Mouse (Mus musculus) cerebellum, adult 2 months (tissue): ENCODE results near the gene B4galnt2. TPM values are rescaled to one million over a fixed set of nuclear protein-coding genes. Genes with fewer than 3 reads are reported as not detected.
A peak's percentile ranks its signal among the peaks of the same experiment; 100 is the strongest.

Experiments used
- DNase-seq, 2 experiments: peaks; one replicate each; pipeline ENCODE4 v3.0.0; 2021
- H3K27ac ChIP-seq: fragments of 200-500 bp; 2 replicates; pipeline ENCODE4 v1.5.1; 2012; ENCODE audit warnings: low read length, control low read depth, inconsistent platforms; ENCODE audit not compliant: insufficient read depth
- H3K27me3 ChIP-seq: fragments of 200-500 bp; 2 replicates; pipeline ENCODE4 v1.6.1; 2012; ENCODE audit warnings: inconsistent platforms, mild to moderate bottlenecking, low read length, moderate library complexity; ENCODE audit not compliant: control insufficient read depth, insufficient read depth
- H3K4me1 ChIP-seq: fragments of 200-500 bp; 2 replicates; pipeline ENCODE4 v1.6.1; 2011; ENCODE audit warnings: low read length; ENCODE audit not compliant: control insufficient read depth, insufficient read depth
- H3K4me3 ChIP-seq: fragments of 200-500 bp; replicated peaks from 2 replicates; pipeline ENCODE3; 2011; ENCODE audit warnings: mild to moderate bottlenecking, low read depth, low read length, control low read depth; ENCODE audit not compliant: insufficient read depth
- CTCF ChIP-seq: fragments of 200-500 bp; IDR thresholded peaks from 2 replicates; pipeline ENCODE4 v1.5.1; 2011; ENCODE audit warnings: low read depth, mild to moderate bottlenecking, control low read depth, low read length, moderate library complexity, borderline replicate concordance; ENCODE audit not compliant: insufficient read depth
- POLR2A ChIP-seq: fragments of 200-500 bp; IDR thresholded peaks from 2 replicates; pipeline ENCODE4 v1.6.1; 2011; ENCODE audit warnings: low read length, control low read depth, borderline replicate concordance; ENCODE audit not compliant: insufficient read depth
- whole genome bisulfite sequencing: fragments of 180-500 bp; shearing (Covaris S2); methylation state at CpG from one replicate; pipeline ENCODE4 v1.1.7; 2018; 5-methylcytosine and 5-hydroxymethylcytosine counted together
- polyA plus RNA-seq: library from polyadenylated mRNA; depleted of rRNA; stranded (reverse); fragments of >200 nt; gene quantifications from 2 replicates; pipeline ENCODE4 v1.2.3, GENCODE M21; 2012

B4galnt2 gene
- polyA plus RNA-seq, 1 experiment, result not detected

DNA sequence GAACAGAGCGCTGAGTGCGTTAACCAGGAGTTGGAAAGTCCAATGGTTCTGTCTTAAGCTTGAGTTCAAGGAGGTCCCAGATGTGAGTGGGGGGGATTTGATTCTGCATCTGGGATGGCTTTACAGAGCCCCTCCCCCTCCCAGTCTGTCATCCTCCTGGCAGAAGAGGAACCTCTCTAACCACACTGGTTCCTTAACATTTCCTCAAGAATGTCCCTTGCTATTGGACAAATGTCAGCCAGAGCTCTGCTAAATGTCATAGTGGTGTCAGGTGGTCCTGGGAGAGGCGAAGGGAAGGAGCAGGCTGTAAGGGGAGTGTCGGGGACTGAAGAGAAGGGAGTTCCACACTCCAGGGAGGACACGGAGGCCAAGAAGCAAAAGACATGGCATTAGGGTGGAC lies 71.7 kb downstream of the B4galnt2 start:
- DNase-seq, result no peak
- no peaks in the 10 kb centered on the region for H3K27me3 ChIP-seq
- TF ChIP-seq CTCF (no peak), POLR2A (no peak)
- H3K4me1 ChIP-seq, result no peaks in the 10 kb centered on the region
- 77% methylated on average over 5 of the region's 5 CpGs for WGBS
- no peak overlapping the region for H3K27ac ChIP-seq
- no peak overlapping the region for H3K4me3 ChIP-seq

DNA sequence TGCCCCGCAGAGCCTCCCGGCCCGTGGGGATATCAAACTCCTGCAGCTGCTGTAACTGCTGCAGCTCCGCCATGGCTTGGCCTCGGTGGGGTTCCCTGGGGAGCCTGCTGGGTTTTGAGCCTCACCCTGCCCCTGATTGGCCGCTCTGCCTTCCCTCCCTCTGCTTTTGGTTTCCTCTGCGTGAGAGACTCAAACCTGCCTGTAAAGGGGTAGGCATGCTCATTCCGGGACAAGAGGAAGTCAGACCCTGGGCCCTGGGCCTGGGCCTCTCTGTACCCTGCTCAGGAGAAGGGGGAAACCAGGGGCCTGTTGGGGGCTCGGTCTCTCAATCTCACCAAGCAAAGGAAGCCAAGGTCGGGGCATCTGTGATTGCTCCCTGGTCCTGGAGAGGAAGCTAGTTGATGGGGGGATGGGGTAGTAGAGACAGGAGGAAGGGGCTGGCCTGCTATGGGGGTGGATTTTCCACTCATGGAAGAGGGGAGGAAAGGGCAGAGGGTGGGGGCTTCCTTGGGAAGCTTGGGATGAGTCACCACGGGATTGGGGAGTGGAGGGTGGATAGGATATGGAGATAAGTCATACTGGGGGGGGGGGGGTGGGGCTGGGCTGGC lies 72.5 kb downstream of the B4galnt2 start, which contains the start of gene Abi3:
Gene Abi3, minus strand, starts transcription at position 403 of the 608 bp plus-strand sequence.
- H3K4me3 ChIP-seq, result no peak within 1 kb of the TSS
- no peak for DNase-seq
- 13% methylated on average over 11 of the region's 11 CpGs for WGBS
- H3K27me3 ChIP-seq, result no peaks in the 10 kb centered on the region
- TF ChIP-seq POLR2A (no peak), CTCF (no peak)
- H3K4me1 ChIP-seq, result peaks cover 4% of the 10 kb centered on the region
- no peak within 1 kb of the TSS for H3K27ac ChIP-seq

DNA sequence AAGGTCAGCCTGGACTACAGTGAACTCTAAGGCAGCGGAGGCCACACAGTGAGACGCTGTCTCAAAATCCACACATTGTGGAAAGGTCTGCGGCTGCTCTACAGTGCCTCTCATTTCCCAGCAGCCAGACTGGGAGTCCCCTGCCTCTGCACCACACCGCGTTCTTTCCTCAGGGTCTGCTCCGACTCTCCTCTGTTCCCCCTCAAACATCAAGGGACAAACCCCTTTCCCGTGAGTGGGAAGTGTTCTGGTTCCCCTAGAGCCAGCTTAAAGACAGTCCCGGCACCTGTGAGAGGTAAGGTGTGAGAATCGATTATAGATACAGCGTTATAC lies 73.2 kb downstream of the B4galnt2 start:
- Histone ChIP-seq H3K27me3 (no peaks in the 10 kb centered on the region), H3K4me1 (peaks cover 11% of the 10 kb centered on the region), H3K4me3 (no peak overlapping the region), H3K27ac (no peak overlapping the region)
- WGBS, result 71% methylated on average over 10 of the region's 10 CpGs
- TF ChIP-seq CTCF, result no peak
- no peak for TF ChIP-seq POLR2A
- DNase-seq, result no peak

DNA sequence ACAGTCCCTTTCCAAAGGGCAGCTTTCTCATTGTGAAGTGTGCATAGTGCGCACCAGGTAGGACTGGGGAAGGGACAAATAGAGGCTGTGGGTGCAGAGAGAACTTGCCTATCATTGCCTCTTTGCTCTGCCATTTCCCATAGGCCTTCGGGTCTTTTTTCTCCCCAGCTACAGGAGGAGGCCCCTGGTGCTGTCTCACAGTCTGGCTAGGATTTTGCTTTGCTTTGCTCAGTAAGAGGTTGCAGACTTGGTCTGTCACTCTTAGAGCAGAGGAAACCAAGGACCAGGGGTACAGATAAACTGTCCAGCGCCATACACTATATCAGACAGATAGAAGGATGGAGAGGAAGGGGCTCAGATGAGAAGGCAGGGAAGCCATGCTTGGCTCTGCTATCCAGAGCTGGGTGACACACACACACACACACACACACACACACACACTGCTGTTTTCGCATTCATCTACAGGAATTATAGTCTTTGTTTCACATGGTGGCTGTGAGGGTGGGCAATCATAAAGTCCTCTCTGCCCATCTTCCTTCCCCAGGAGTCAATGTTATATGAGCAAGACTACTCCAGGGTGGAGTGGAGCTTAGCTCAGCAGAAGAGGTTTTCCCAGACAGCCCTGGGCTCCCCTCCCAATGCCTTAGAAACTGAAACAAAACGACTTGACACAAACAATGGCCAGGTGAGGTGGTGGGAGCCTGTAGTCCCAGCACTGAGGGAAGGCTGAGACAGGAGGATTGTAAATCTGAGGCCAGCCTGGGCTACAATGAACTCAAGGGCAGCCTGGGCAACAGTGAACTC lies 73.8 kb downstream of the B4galnt2 start:
- Histone ChIP-seq H3K4me3 (no peak overlapping the region), H3K27ac (no peak overlapping the region), H3K27me3 (no peaks in the 10 kb centered on the region), H3K4me1 (peaks cover 16% of the 10 kb centered on the region)
- DNase-seq, result no peak
- WGBS, result 80% methylated on average over 5 of the region's 5 CpGs
- TF ChIP-seq CTCF, result no peak

DNA sequence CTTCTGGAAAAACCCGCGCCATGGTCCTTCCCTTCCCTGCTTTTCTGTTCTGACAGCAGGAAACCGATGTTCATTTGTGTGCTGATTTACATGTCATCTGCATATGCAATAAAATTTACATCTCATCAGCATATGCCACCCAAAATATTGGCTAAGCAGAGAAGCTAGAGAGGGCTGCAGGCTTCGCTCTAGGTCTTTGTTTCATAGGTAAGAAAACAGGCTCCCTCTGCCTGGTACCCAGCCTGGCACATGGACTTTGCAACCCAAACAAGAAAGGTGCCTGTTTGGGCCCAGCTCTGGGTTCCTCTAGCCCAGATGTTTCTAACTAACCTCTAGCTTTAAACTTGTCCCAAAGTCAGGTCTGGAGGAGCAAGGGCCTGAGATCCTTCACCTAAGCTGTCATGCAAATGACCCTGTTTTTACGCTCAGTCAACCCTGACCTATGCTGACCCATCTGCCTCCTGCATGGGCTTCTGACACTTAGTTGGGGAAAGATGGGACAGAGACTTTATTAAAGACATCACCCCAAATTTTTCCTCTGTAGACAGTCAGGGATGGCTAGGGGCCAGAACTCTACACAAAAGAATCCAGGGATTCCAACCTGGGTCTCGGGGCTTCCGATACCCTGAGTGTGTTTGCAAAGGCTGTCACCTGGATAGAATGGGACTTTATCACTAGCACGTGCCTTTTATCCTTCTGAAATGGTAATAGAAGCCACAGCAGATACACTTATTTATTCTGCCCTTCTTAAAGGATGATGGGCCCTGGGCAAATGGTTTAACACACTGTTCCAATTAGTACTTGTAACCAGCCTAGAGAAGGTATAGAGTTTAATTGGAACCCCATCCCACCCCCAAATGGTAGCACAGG lies 75.5 kb downstream of the B4galnt2 start:
- WGBS, result 87% methylated on average over 8 of the region's 8 CpGs
- DNase-seq, result no peak
- H3K4me3 ChIP-seq, result no peak overlapping the region

DNA sequence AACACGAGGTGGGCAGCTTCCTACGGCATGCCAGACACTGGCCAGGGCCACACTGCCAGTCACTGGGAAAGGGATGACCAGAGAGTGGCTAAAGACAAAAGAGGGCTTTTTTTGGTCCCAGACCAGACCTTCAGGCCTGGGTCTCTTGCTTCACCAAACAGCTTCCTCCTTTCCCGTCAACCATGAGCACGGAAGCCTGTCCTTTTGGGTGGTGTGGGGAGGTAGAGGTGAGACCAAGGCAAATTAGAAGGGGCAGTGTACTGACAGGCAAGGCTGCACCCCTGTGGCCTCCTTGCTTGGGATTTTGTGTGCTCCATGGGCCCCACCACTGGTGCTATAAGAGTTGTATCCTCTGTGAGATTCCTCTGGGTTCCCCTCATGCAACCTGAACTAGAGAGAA lies 76.1 kb downstream of the B4galnt2 start:
- Histone ChIP-seq H3K27me3 (no peaks in the 10 kb centered on the region), H3K4me1 (peaks cover 29% of the 10 kb centered on the region), H3K27ac (no peak overlapping the region), H3K4me3 (no peak overlapping the region)
- DNase-seq, result no peak
- WGBS, result 59% methylated on average over 4 of the region's 4 CpGs
- no peak for TF ChIP-seq POLR2A
- no peak for TF ChIP-seq CTCF

More for the DNA sequence above, 75.5 kb downstream of the B4galnt2 start:
- Histone ChIP-seq H3K4me1 (peaks cover 23% of the 10 kb centered on the region), H3K27ac (no peak overlapping the region), H3K27me3 (no peaks in the 10 kb centered on the region)
- TF ChIP-seq CTCF, result no peak
- TF ChIP-seq POLR2A, result no peak

DNA sequence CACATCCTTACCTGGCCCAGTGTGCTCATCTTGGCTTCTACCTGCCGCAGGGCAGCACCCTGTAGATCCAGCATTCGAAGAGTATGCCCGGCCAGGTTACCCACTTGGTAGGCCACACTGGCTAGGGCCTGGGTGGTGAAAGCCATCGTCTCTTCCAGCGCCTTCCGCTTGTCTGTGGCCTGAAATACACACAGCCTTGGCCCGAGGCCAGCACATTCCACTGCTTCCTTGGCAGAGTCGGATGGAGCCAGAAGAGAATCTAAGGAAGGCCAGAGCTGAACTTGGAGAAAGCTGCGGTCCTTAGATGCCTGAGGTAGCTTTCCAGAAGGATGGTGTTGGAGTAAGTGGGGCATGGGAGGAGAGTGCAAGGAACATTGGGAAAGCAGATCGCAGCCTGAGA lies 77.6 kb downstream of the B4galnt2 start, which contains the start of gene Gngt2:
Gene Gngt2, plus strand, starts transcription at position 158 of the 400 bp plus-strand sequence.
- Histone ChIP-seq H3K27ac (no peak within 1 kb of the TSS), H3K4me3 (no peak within 1 kb of the TSS), H3K27me3 (no peaks in the 10 kb centered on the region), H3K4me1 (peaks cover 36% of the 10 kb centered on the region)
- no peak for TF ChIP-seq CTCF
- TF ChIP-seq POLR2A, result no peak
- DNase-seq, result peak; percentile 53 to 58
- 25% methylated on average over 10 of the region's 10 CpGs for WGBS

DNA sequence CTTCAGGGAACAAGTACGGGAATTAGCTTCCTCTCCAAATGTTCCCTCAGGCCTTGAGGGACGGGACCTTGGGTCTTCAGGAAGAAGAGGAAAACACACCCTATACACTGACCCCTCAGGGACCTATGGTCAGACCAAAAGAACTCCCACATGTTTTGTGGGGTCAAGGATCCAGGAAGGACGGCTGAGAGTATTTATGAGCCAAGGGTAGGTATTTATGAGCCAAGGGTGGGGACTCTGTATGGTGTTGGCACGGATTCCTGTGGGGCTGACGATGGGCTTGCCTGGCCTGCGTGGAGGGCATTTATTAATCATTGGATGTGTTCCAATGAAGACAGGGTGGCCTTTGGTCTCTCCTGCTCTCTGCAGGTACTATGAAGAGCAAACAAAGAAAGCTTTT lies 78.3 kb downstream of the B4galnt2 start:
- WGBS, result 34% methylated on average over 6 of the region's 6 CpGs
- DNase-seq, result no peak
- Histone ChIP-seq H3K4me3 (no peak overlapping the region), H3K27ac (no peak overlapping the region), H3K27me3 (no peaks in the 10 kb centered on the region), H3K4me1 (peaks cover 36% of the 10 kb centered on the region)
- TF ChIP-seq POLR2A (no peak), CTCF (no peak)
